Mouse (Mus musculus) liver, adult 2 months (tissue): ENCODE results near the gene March7.

Experiments used
- CTCF ChIP-seq: fragments of 200-500 bp; IDR thresholded peaks from 2 replicates; pipeline ENCODE4 v1.5.1; 2011; ENCODE audit warnings: low read depth, low read length, control low read depth
- POLR2A ChIP-seq: fragments of 200-500 bp; IDR thresholded peaks from 2 replicates; pipeline ENCODE4 v1.6.1; 2011; ENCODE audit warnings: low read length, control low read depth; ENCODE audit not compliant: insufficient read depth; ENCODE audit errors: extremely low read depth

GRCm38 (mm10) chr2:60285107-60285617, 75.5 kb downstream of the March7 start:
- TF ChIP-seq CTCF = no peak
- TF ChIP-seq POLR2A = no peak
